Mouse (Mus musculus) limb, embryonic 12.5 days (tissue): Measurements from ENCODE around the gene Sox5. TPM values are rescaled to one million over a fixed set of nuclear protein-coding genes. Genes with fewer than 3 reads are reported as not detected.

Source experiments
- ATAC-seq: fragments of 200-750 bp; cut with Nextera tagmentation; 2 replicates; pipeline ENCODE4 v1.8.0; 2017; ENCODE audit warnings: low read depth, moderate TSS enrichment; ENCODE audit not compliant: insufficient number of reproducible peaks, insufficient read depth, low FRiP score, low TSS enrichment
- H3K27ac ChIP-seq: fragments of 300-500 bp; sonication (generic); 2 replicates; pipeline ENCODE4 v1.5.1; 2016; ENCODE audit warnings: mild to moderate bottlenecking, moderate library complexity
- H3K27me3 ChIP-seq: fragments of 300-500 bp; sonication (generic); 2 replicates; pipeline ENCODE4 v1.6.1; 2016; ENCODE audit warnings: mild to moderate bottlenecking, moderate library complexity
- H3K36me3 ChIP-seq: fragments of 300-500 bp; sonication (generic); 2 replicates; pipeline ENCODE4 v1.6.1; 2016; ENCODE audit warnings: mild to moderate bottlenecking, moderate library complexity
- H3K4me1 ChIP-seq: fragments of 300-500 bp; sonication (generic); replicated peaks from 2 replicates; pipeline ENCODE4 v1.6.1; 2016
- H3K4me2 ChIP-seq: fragments of 300-500 bp; sonication (generic); 2 replicates; pipeline ENCODE4 v1.6.1; 2016; ENCODE audit warnings: mild to moderate bottlenecking, moderate library complexity
- H3K4me3 ChIP-seq: fragments of 300-500 bp; sonication (generic); replicated peaks from 2 replicates; pipeline ENCODE4 v1.5.1; 2016; ENCODE audit warnings: mild to moderate bottlenecking
- H3K9ac ChIP-seq: fragments of 300-500 bp; sonication (generic); replicated peaks from 2 replicates; pipeline ENCODE4 v1.6.1; 2016; ENCODE audit warnings: mild to moderate bottlenecking, moderate library complexity
- H3K9me3 ChIP-seq: fragments of 300-500 bp; sonication (generic); 2 replicates; pipeline ENCODE4 v1.6.1; 2016; ENCODE audit warnings: mild to moderate bottlenecking, moderate library complexity
- WGBS: fragments of 180-500 bp; shearing (Covaris S2); methylation state at CpG from one replicate; pipeline ENCODE4 v1.1.7; 2016; 5-methylcytosine and 5-hydroxymethylcytosine counted together
- polyA plus RNA-seq: library from polyadenylated mRNA; unstranded; fragments of >200 nt; fragmentation: Nextera tagmentation; extraction: Ambion mirVana; gene quantifications from 2 replicates; pipeline ENCODE4 v1.2.1, GENCODE M21; 2016

Gene Sox5
- polyA plus RNA-seq, 1 experiment from 2014 or later: 96.1 TPM

DNA sequence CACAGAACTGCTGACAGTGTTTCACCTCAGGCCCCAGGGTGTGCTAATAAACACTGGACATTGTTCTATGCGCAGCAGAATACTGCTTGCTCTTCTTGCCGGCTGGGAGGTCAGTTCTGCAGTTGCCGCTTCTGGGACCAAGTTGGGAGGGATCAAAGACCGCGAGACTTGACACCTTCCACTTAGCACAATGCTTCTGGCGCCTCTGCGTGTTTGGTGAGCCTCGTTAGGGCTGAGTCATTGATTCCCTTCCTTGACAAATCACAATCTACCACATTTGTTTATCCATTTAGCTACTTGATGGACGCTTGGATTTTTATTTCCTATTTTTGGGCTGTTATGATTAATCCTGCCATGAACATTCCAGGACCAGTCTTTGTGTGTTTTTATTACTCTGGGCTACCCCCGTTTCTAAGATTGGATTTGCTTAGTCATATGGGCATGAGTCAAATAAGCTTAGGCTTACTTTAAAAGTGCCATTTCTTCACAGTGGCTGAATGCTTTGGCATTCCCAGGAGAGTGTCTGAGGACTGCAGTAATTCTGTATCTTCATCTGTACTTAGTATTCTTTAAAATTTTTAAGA lies 865.5 kb downstream of the Sox5 start:
- no peak overlapping the region for H3K27ac ChIP-seq
- WGBS: 55% methylated on average over 10 of the region's 10 CpGs
- H3K27me3 ChIP-seq: no peaks in the 10 kb centered on the region; the same call in 1 of the 2 replicates
- H3K9ac ChIP-seq: no peak overlapping the region
- no peak for ATAC-seq
- peaks cover 7% of the 10 kb centered on the region; the same call in 1 of the 2 replicates for H3K36me3 ChIP-seq
- H3K4me1 ChIP-seq: peaks cover 21% of the 10 kb centered on the region
- H3K9me3 ChIP-seq: no peaks in the 10 kb centered on the region
- no peak overlapping the region for H3K4me2 ChIP-seq
- H3K4me3 ChIP-seq: no peak overlapping the region

DNA sequence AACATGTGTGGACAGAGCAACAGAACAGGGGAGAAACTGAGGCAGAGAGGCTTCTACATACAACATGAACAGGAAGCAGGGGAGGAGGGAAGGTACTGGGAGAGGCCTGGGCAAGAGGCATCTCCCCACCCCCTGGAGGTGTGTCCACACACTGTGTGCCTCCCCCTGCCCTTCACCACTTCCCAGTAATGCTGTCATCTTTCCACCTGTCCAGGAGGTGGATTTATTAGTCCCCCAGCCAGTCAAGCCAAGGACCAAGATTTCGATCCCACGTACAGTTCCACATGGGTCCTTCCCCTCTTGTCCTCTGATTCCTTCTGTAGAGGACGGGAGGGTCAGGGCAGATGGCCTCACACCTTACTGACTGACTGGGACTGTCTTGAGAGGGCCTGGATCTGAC lies 866.1 kb downstream of the Sox5 start:
- no peak for ATAC-seq
- 68% methylated on average over 3 of the region's 3 CpGs for WGBS

DNA sequence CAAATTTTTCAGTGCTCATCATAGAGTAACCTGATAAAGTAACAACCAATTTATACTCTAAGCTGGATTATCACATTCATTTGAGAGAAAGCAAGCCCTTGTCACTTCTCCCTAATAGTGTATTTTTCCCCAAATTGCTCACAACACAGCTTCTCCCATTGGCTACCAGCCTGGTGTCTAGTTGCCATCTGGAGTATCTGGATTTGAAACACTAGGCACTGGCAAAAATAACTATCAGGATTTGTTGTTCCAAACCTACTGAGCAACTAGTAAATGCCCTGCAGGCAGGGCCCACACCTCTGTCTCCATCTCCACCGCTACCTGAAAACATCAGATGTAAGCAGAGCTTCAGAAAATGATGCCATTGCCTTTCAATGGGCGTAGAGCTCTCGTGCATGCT lies 869.5 kb downstream of the Sox5 start:
- Histone ChIP-seq H3K9ac (no peak overlapping the region), H3K9me3 (no peaks in the 10 kb centered on the region), H3K27me3 (no peaks in the 10 kb centered on the region; the same call in 1 of the 2 replicates), H3K4me2 (no peak overlapping the region), H3K36me3 (peaks cover 9% of the 10 kb centered on the region), H3K4me1 (peaks cover 4% of the 10 kb centered on the region; the same call in 1 of the 2 replicates), H3K4me3 (no peak overlapping the region), H3K27ac (no peak overlapping the region)
- 91% methylated on average over 3 of the region's 3 CpGs for WGBS
- no peak for ATAC-seq

More for the DNA sequence above, 866.1 kb downstream of the Sox5 start:
- Histone ChIP-seq H3K4me1 (peaks cover 21% of the 10 kb centered on the region), H3K4me3 (no peak overlapping the region), H3K27ac (no peak overlapping the region), H3K4me2 (no peak overlapping the region), H3K9ac (no peak overlapping the region), H3K9me3 (no peaks in the 10 kb centered on the region), H3K36me3 (peaks cover 7% of the 10 kb centered on the region; the same call in 1 of the 2 replicates), H3K27me3 (no peaks in the 10 kb centered on the region; the same call in 1 of the 2 replicates)

DNA sequence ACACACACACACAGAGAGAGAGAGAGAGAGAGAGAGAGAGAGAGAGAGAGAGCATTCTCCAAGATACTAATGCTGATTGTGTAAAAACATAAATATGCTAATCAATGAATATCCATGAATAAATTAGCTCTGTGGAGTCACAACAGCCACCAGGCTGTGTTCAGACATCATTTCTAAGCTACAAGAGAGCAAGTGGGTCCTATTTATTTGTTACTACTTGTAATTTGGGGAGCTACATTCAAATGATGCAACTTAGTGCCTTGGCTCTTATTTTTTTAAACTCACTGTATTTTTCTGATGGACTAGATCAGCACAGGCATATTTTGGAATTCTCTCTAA lies 877.1 kb downstream of the Sox5 start:
- peaks cover 8% of the 10 kb centered on the region for H3K36me3 ChIP-seq
- no peaks in the 10 kb centered on the region for H3K9me3 ChIP-seq
- H3K9ac ChIP-seq: no peak overlapping the region
- no peak overlapping the region for H3K27ac ChIP-seq
- no peak overlapping the region for H3K4me2 ChIP-seq
- no peaks in the 10 kb centered on the region for H3K27me3 ChIP-seq
- 0 out of 2 replicates have a peak, but pooled peaks cover 4% of the 10 kb centered on the region for H3K4me1 ChIP-seq
- no peak overlapping the region for H3K4me3 ChIP-seq
- ATAC-seq: no peak

GRCm38 (mm10) chr6:143903981-143904692 lies 877.6 kb downstream of the Sox5 start:
- H3K4me1 ChIP-seq: 0 out of 2 replicates have a peak, but pooled peaks cover 4% of the 10 kb centered on the region
- H3K9ac ChIP-seq: no peak overlapping the region
- H3K27me3 ChIP-seq: no peaks in the 10 kb centered on the region
- WGBS: 78% methylated on average over 10 of the region's 10 CpGs
- H3K36me3 ChIP-seq: peaks cover 8% of the 10 kb centered on the region
- no peak overlapping the region for H3K27ac ChIP-seq
- ATAC-seq: no peak
- no peak overlapping the region for H3K4me3 ChIP-seq
- H3K4me2 ChIP-seq: no peak overlapping the region
- H3K9me3 ChIP-seq: no peaks in the 10 kb centered on the region

DNA sequence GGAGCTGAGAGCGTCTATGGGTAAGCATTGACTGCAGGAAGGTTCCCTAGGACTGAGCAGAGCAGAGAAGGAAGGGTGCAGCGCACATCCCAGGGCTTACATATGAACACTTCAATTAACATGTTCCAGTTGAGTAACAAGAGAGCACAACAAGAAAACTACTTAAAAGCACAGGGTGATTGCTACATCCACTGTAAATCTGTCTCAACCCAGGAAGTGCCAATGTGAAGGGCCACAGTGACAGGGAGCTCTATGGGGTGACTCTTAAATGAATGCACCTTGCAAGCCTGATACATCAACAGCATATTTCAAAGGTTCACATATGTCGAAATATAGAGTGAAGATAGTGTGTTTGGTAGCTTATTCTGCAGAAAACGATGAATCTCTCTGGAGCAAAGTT lies 880.9 kb downstream of the Sox5 start:
- H3K27ac ChIP-seq: no peak overlapping the region
- H3K9me3 ChIP-seq: no peaks in the 10 kb centered on the region
- no peak overlapping the region for H3K4me2 ChIP-seq
- H3K4me3 ChIP-seq: no peak overlapping the region
- H3K27me3 ChIP-seq: no peaks in the 10 kb centered on the region
- no peak overlapping the region for H3K9ac ChIP-seq
- 0 out of 2 replicates have a peak, but pooled peaks cover 4% of the 10 kb centered on the region for H3K4me1 ChIP-seq
- 87% methylated on average over 4 of the region's 4 CpGs for WGBS
- peaks cover 4% of the 10 kb centered on the region; the same call in 1 of the 2 replicates for H3K36me3 ChIP-seq
- ATAC-seq: no peak

GRCm38 (mm10) chr6:143895092-143895491 lies 886.7 kb downstream of the Sox5 start:
- H3K4me3 ChIP-seq: no peak overlapping the region
- H3K9me3 ChIP-seq: no peaks in the 10 kb centered on the region
- WGBS: 78% methylated on average over 6 of the region's 6 CpGs
- no peak overlapping the region for H3K27ac ChIP-seq
- peaks cover 4% of the 10 kb centered on the region; the same call in 1 of the 2 replicates for H3K36me3 ChIP-seq
- no peak overlapping the region for H3K4me2 ChIP-seq
- no peaks in the 10 kb centered on the region for H3K27me3 ChIP-seq
- ATAC-seq: no peak
- no peak overlapping the region for H3K9ac ChIP-seq
- no peaks in the 10 kb centered on the region for H3K4me1 ChIP-seq

- no peak overlapping the region for H3K4me2 ChIP-seq
- no peak overlapping the region for H3K4me3 ChIP-seq
- no peak overlapping the region for H3K27ac ChIP-seq
- no peaks in the 10 kb centered on the region for H3K27me3 ChIP-seq
- H3K9ac ChIP-seq: no peak overlapping the region
- peaks cover 6% of the 10 kb centered on the region for H3K4me1 ChIP-seq
- 86% methylated on average over 2 of the region's 2 CpGs for WGBS
- ATAC-seq: no peak
- no peaks in the 10 kb centered on the region for H3K9me3 ChIP-seq
- H3K36me3 ChIP-seq: 0 out of 2 replicates have a peak, but pooled peaks cover 2% of the 10 kb centered on the region
These were observed 888.9 kb downstream of the Sox5 start for GRCm38 (mm10) chr6:143892869-143893268.

DNA sequence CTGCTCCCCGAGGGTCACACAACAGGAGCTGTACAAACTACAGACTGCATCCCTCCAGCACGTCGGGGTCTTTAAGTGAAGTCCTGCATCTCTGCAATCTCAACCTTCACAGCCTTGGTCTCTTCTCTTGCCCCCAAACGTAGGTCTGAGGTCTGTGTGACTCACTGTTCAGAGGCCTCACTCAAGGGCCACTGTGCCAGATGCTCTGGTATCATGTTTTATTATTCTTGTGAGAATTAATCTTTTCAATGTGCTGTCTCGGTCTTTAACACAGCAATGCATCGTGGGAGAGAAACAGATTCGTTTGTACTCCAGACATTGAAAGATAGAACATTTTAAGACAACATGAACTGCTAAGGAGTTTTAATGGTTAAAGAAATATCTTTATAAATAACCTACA lies 893.2 kb downstream of the Sox5 start:
- no peaks in the 10 kb centered on the region for H3K27me3 ChIP-seq
- H3K4me2 ChIP-seq: no peak overlapping the region
- H3K9me3 ChIP-seq: no peaks in the 10 kb centered on the region
- peaks cover 10% of the 10 kb centered on the region for H3K4me1 ChIP-seq
- 47% methylated on average over 7 of the region's 7 CpGs for WGBS
- H3K4me3 ChIP-seq: no peak overlapping the region
- H3K36me3 ChIP-seq: peaks cover 7% of the 10 kb centered on the region
- H3K9ac ChIP-seq: no peak overlapping the region
- ATAC-seq: no peak
- H3K27ac ChIP-seq: no peak overlapping the region

GRCm38 (mm10) chr6:143878525-143878924 lies 903.3 kb downstream of the Sox5 start:
- H3K27ac ChIP-seq: no peak overlapping the region
- 88% methylated on average over 6 of the region's 6 CpGs for WGBS
- H3K27me3 ChIP-seq: no peaks in the 10 kb centered on the region
- no peak overlapping the region for H3K4me3 ChIP-seq
- H3K9me3 ChIP-seq: no peaks in the 10 kb centered on the region
- peaks cover 7% of the 10 kb centered on the region; the same call in 1 of the 2 replicates for H3K36me3 ChIP-seq
- H3K4me2 ChIP-seq: no peak overlapping the region
- ATAC-seq: no peak
- H3K4me1 ChIP-seq: no peaks in the 10 kb centered on the region
- no peak overlapping the region for H3K9ac ChIP-seq

- no peak overlapping the region for H3K4me3 ChIP-seq
- no peak overlapping the region for H3K27ac ChIP-seq
- H3K27me3 ChIP-seq: peaks cover 3% of the 10 kb centered on the region
- peaks cover 27% of the 10 kb centered on the region for H3K36me3 ChIP-seq
- no peaks in the 10 kb centered on the region for H3K9me3 ChIP-seq
- no peak for ATAC-seq
- H3K4me2 ChIP-seq: no peak overlapping the region
- H3K4me1 ChIP-seq: peaks cover 3% of the 10 kb centered on the region; the same call in 1 of the 2 replicates
- no peak overlapping the region for H3K9ac ChIP-seq
- WGBS: 81% methylated on average over 3 of the region's 3 CpGs
These were observed 913.0 kb downstream of the Sox5 start for GRCm38 (mm10) chr6:143868790-143869189.
